Mouse (Mus musculus) intestine, postnatal 0 days (tissue): ENCODE results near the gene Trak1. TPM values are rescaled to one million over a fixed set of nuclear protein-coding genes. Genes with fewer than 3 reads are reported as not detected.

ENCODE experiments used
- ATAC-seq: fragments of 200-750 bp; cut with Nextera tagmentation; 2 replicates; pipeline ENCODE4 v1.8.0; 2017; ENCODE audit warnings: mild to moderate bottlenecking, moderate TSS enrichment, moderate library complexity
- H3K27ac ChIP-seq: fragments of 300-500 bp; sonication (generic); 2 replicates; pipeline ENCODE4 v1.5.1; 2014; ENCODE audit warnings: mild to moderate bottlenecking, low read depth, low read length, moderate library complexity
- H3K27me3 ChIP-seq: fragments of 300-500 bp; sonication (generic); replicated peaks from 2 replicates; pipeline ENCODE4 v1.6.1; 2014; ENCODE audit warnings: low read length, mixed read lengths; ENCODE audit not compliant: control insufficient read depth, insufficient read depth
- H3K36me3 ChIP-seq: fragments of 300-500 bp; sonication (generic); 2 replicates; pipeline ENCODE4 v1.6.1; 2014; ENCODE audit warnings: mild to moderate bottlenecking, moderate library complexity; ENCODE audit not compliant: control insufficient read depth, insufficient read depth
- H3K4me1 ChIP-seq: fragments of 300-500 bp; sonication (generic); replicated peaks from 2 replicates; pipeline ENCODE4 v1.6.1; 2014; ENCODE audit warnings: antibody characterized with exemption, low read length, mixed read lengths; ENCODE audit not compliant: control insufficient read depth, insufficient read depth
- H3K4me2 ChIP-seq: fragments of 300-500 bp; sonication (generic); replicated peaks from 2 replicates; pipeline ENCODE4 v1.6.1; 2014; ENCODE audit warnings: low read depth, mild to moderate bottlenecking, moderate library complexity
- H3K4me3 ChIP-seq: fragments of 300-500 bp; sonication (generic); 2 replicates; pipeline ENCODE4 v1.5.1; 2014; ENCODE audit warnings: low read depth, low read length
- H3K9ac ChIP-seq: fragments of 300-500 bp; sonication (generic); 2 replicates; pipeline ENCODE4 v1.6.1; 2014; ENCODE audit warnings: mild to moderate bottlenecking, low read depth, low read length
- H3K9me3 ChIP-seq: fragments of 300-500 bp; sonication (generic); 2 replicates; pipeline ENCODE4 v1.6.1; 2016; ENCODE audit warnings: mixed run types; ENCODE audit not compliant: control insufficient read depth
- CTCF ChIP-seq: sonication (generic); IDR thresholded peaks from 2 replicates; pipeline ENCODE4 v1.5.1; 2016; ENCODE audit warnings: low read depth, mild to moderate bottlenecking, control low read depth, antibody characterized with exemption, moderate library complexity
- WGBS: fragments of 180-500 bp; shearing (Covaris S2); extraction: QIAGEN DNeasy Blood & Tissue Kit; methylation state at CpG from one replicate; pipeline ENCODE4 v1.1.7; 2014; 5-methylcytosine and 5-hydroxymethylcytosine counted together
- polyA plus RNA-seq: library from polyadenylated mRNA; unstranded; fragments of >200 nt; fragmentation: Nextera tagmentation; extraction: Ambion mirVana; gene quantifications from 2 replicates; pipeline ENCODE4 v1.2.1, GENCODE M21; 2015

Trak1 gene
- polyA plus RNA-seq, 1 experiment from 2014 or later = 16.3 TPM

- no peak for TF ChIP-seq CTCF
Measured at GRCm38 (mm10) chr9:121395812-121396211, 98.5 kb downstream of the Trak1 start.

GRCm38 (mm10) chr9:121398100-121398760 lies 100.9 kb downstream of the Trak1 start:
- TF ChIP-seq CTCF = no peak
- Histone ChIP-seq H3K9ac (no peak overlapping the region), H3K4me3 (no peak overlapping the region), H3K9me3 (no peaks in the 10 kb centered on the region), H3K4me2 (peak overlapping the region; percentile 21; the same call in 1 of the 2 replicates), H3K27ac (peak overlapping the region; percentile 5; the same call in 1 of the 2 replicates), H3K4me1 (peaks cover 8% of the 10 kb centered on the region; the same call in 1 of the 2 replicates), H3K27me3 (no peaks in the 10 kb centered on the region), H3K36me3 (peaks cover 6% of the 10 kb centered on the region; the same call in 1 of the 2 replicates)
- ATAC-seq = peak; percentile 36
- 40% methylated on average over 17 of the region's 17 CpGs for WGBS

More at GRCm38 (mm10) chr9:121395812-121396211, 98.5 kb downstream of the Trak1 start:
- 89% methylated on average over 5 of the region's 5 CpGs for WGBS
- Histone ChIP-seq H3K9me3 (no peaks in the 10 kb centered on the region), H3K36me3 (peaks cover 9% of the 10 kb centered on the region; the same call in 1 of the 2 replicates), H3K4me1 (peaks cover 8% of the 10 kb centered on the region; the same call in 1 of the 2 replicates), H3K4me2 (no peak overlapping the region), H3K4me3 (no peak overlapping the region), H3K27ac (no peak overlapping the region), H3K9ac (no peak overlapping the region), H3K27me3 (no peaks in the 10 kb centered on the region)
- peak; percentile 55 for ATAC-seq

GRCm38 (mm10) chr9:121398761-121399160 lies 101.5 kb downstream of the Trak1 start:
- H3K27me3 ChIP-seq = no peaks in the 10 kb centered on the region
- no peak overlapping the region for H3K4me3 ChIP-seq
- peaks cover 8% of the 10 kb centered on the region; the same call in 1 of the 2 replicates for H3K4me1 ChIP-seq
- peaks cover 6% of the 10 kb centered on the region; the same call in 1 of the 2 replicates for H3K36me3 ChIP-seq
- no peak for ATAC-seq
- no peaks in the 10 kb centered on the region for H3K9me3 ChIP-seq
- TF ChIP-seq CTCF = no peak
- H3K27ac ChIP-seq = 0 out of 2 replicates have a peak overlapping the region, but pooled peaks have one; percentile 5
- no peak overlapping the region for H3K4me2 ChIP-seq
- H3K9ac ChIP-seq = no peak overlapping the region
- WGBS = 70% methylated on average over 7 of the region's 7 CpGs

DNA sequence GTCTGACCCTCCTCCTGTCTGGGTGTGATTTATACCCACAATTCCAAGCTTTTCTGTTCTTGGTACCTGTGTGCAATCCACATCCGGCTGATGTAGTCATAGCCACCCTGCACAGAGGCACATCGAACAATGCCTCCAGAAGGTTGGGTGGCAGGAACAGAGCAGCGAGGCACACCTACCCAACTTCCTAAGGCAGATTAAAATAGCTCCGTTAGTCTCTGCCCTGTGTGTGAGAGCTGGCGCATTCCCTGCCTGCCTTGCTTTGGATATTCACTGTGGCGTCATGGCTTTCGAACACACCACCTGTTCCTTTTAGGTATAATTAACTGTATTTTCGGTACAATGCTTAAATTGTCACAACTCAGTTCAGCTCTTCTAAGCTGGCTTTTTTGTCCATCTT lies 103.3 kb downstream of the Trak1 start:
- TF ChIP-seq CTCF = no peak
- peaks cover 8% of the 10 kb centered on the region; the same call in 1 of the 2 replicates for H3K4me1 ChIP-seq
- no peaks in the 10 kb centered on the region for H3K27me3 ChIP-seq
- H3K4me2 ChIP-seq = no peak overlapping the region
- H3K27ac ChIP-seq = no peak overlapping the region
- WGBS = 84% methylated on average over 8 of the region's 8 CpGs
- no peak for ATAC-seq
- H3K9me3 ChIP-seq = no peaks in the 10 kb centered on the region
- H3K4me3 ChIP-seq = no peak overlapping the region
- H3K9ac ChIP-seq = no peak overlapping the region
- no peaks in the 10 kb centered on the region; the same call in 1 of the 2 replicates for H3K36me3 ChIP-seq

DNA sequence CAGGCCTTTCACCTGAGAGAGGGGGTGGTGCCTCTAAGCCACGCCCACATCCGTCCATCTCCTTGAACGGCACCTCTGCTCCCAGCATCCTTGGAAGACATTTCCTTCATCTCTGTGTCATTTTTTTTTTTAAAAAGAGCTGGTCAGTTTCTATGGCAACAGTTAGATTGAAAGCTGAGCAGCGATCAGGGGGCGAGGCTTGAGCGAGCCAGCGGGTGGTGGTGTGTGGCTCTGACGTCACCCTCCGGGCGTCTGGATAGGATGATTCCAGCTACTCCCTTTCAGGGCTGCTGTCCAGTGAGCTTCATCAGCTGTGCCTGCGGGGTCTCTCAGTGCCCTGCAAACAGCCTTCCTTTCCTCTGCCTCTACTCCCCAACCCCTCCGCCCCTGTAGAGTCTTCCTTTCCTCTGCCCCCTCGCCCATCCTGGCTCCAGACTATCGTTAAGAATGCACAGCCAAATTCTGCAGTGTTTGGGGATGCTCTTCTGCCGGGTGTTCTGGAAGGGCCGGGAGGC lies 105.9 kb downstream of the Trak1 start:
- 38% methylated on average over 16 of the region's 16 CpGs for WGBS
- Histone ChIP-seq H3K4me2 (peak overlapping the region; percentile 40), H3K4me3 (no peak overlapping the region), H3K27me3 (no peaks in the 10 kb centered on the region), H3K27ac (no peak overlapping the region), H3K9ac (no peak overlapping the region), H3K36me3 (no peaks in the 10 kb centered on the region; the same call in 1 of the 2 replicates), H3K9me3 (no peaks in the 10 kb centered on the region), H3K4me1 (peaks cover 2% of the 10 kb centered on the region; the same call in 1 of the 2 replicates)
- TF ChIP-seq CTCF = no peak
- ATAC-seq = no peak

- Histone ChIP-seq H3K27me3 (no peaks in the 10 kb centered on the region), H3K4me1 (peaks cover 2% of the 10 kb centered on the region; the same call in 1 of the 2 replicates), H3K36me3 (no peaks in the 10 kb centered on the region; the same call in 1 of the 2 replicates), H3K27ac (no peak overlapping the region), H3K9me3 (no peaks in the 10 kb centered on the region), H3K4me3 (no peak overlapping the region), H3K4me2 (peak overlapping the region; percentile 40), H3K9ac (no peak overlapping the region)
- ATAC-seq = no peak
- no peak for TF ChIP-seq CTCF
- WGBS = 72% methylated on average over 11 of the region's 11 CpGs
Measured at GRCm38 (mm10) chr9:121403699-121404098, 106.4 kb downstream of the Trak1 start.
